22 mouse cellular contexts compared by ENCODE assay signal in the genomic region with DNA sequence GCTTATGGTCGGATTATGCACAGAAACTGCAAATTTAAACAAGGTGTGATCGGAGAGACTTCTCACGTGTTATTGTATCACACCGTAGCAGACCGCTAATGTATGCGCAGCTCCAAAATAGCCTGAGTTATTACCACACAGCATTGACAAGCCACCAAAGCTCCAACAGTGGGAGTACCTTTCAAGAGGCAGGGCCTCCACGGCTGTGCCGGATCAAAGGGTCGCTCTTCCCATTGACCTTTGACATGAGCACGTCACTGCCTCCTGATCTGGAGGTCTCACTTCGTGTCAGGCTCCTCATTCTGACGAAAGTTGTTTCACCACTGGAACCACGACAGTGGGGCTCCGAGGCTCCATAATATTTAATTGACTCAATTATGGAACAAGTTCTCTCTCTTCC. TPM values are rescaled to one million over a fixed set of nuclear protein-coding genes. Genes with fewer than 3 reads are reported as not detected.
DNase-seq lines count a peak whose midpoint lies in the region; ATAC-seq and TF ChIP-seq lines count a peak whose summit lies in the region.
"Had no signal": no experiment of that assay in that cellular context is flagged by ENCODE, and none has a peak within 500 bp of the region (broad histone marks: within the 10 kb centered on the region; RNA-seq: fewer than 3 reads in every experiment).

No protein-coding gene starts in this region.

- no peaks in the 10 kb centered on the region for H3K9me3 ChIP-seq in lung, embryonic 16.5 days (ENCODE audit: control insufficient read depth, low read length)
- H3K9me3 ChIP-seq in liver, embryonic 12.5 days (replicated peaks) = 0 out of 2 replicates have a peak, but pooled peaks cover under 1% of the 10 kb centered on the region
- H3K9me3 ChIP-seq in neural tube, embryonic 13.5 days = no peaks in the 10 kb centered on the region
- H3K9me3 ChIP-seq: heart, embryonic 10.5 days; limb, embryonic 13.5 days had no signal

- 61% methylated on average over 14 of the region's 14 CpGs for WGBS in lung, embryonic 16.5 days
- WGBS in lung, adult 2 months = 68% methylated on average over 14 of the region's 14 CpGs
- WGBS in liver, embryonic 12.5 days (ENCODE audit: insufficient replicate concordance) = 71% methylated on average over 14 of the region's 14 CpGs
- 25% methylated on average over 14 of the region's 14 CpGs for WGBS in neural tube, embryonic 13.5 days

- no peak for TF ChIP-seq CTCF in lung, adult 2 months (IDR thresholded peaks at IDR 0.05; ENCODE audit: insufficient read depth, low read length)

- no peak overlapping the region for H3K4me2 ChIP-seq in lung, embryonic 16.5 days (ENCODE audit: low read depth, low read length)
- no peak overlapping the region for H3K4me2 ChIP-seq in liver, embryonic 12.5 days
- no peak overlapping the region for H3K4me2 ChIP-seq in neural tube, embryonic 13.5 days
- H3K4me2 ChIP-seq: limb, embryonic 13.5 days; lung, embryonic 14.5 days had no signal

- no peak for DNase-seq in lung, adult 2 months
- DNase-seq in embryo, embryonic 10.5 days (ENCODE audit: low spot score) = peak; percentile 74
- DNase-seq in cerebellum, postnatal 14 days = no peak
- DNase-seq: cerebellum, adult 11 months; cerebellum, adult 9-11 months; gastrocnemius, postnatal 10 days; kidney, adult 9 months; kidney, postnatal 14 days; lung, embryonic 14.5 days; lung, postnatal 36 days; thymus, postnatal 25 days had no signal

- TF ChIP-seq POLR2A in lung, adult 2 months (IDR thresholded peaks at IDR 0.05; ENCODE audit: borderline replicate concordance, extremely low read depth, low read depth, low read length) = no peak

- H3K4me3 ChIP-seq in lung, embryonic 16.5 days (ENCODE audit: low read length) = no peak overlapping the region
- H3K4me3 ChIP-seq in lung, adult 2 months (replicated peaks; ENCODE audit: extremely low read depth, low read depth, low read length) = no peak overlapping the region
- H3K4me3 ChIP-seq in liver, embryonic 12.5 days = no peak overlapping the region
- H3K4me3 ChIP-seq in neural tube, embryonic 13.5 days = no peak overlapping the region
- H3K4me3 ChIP-seq: heart, embryonic 10.5 days; layer of hippocampus, adult 2 months; limb, embryonic 13.5 days; megakaryocyte, embryonic 14.5 days had no signal

- H3K27ac ChIP-seq in lung, embryonic 16.5 days (ENCODE audit: low read length) = no peak overlapping the region
- H3K27ac ChIP-seq in liver, embryonic 12.5 days = no peak overlapping the region
- H3K27ac ChIP-seq in neural tube, embryonic 13.5 days (replicated peaks) = no peak overlapping the region
- H3K27ac ChIP-seq: heart, embryonic 10.5 days; hindbrain, postnatal 0 days; layer of hippocampus, adult 2 months; limb, embryonic 13.5 days had no signal

- no peak overlapping the region for H3K9ac ChIP-seq in lung, embryonic 16.5 days (ENCODE audit: low read length)
- H3K9ac ChIP-seq in liver, embryonic 12.5 days = no peak overlapping the region
- no peak overlapping the region for H3K9ac ChIP-seq in neural tube, embryonic 13.5 days
- H3K9ac ChIP-seq: limb, embryonic 13.5 days; lung, embryonic 14.5 days had no signal

- ATAC-seq in lung, embryonic 16.5 days (ENCODE audit: low read depth) = 0 out of 2 replicates have a peak, but pooled peaks have one; percentile 15
- 0 out of 2 replicates have a peak, but pooled peaks have one; percentile 30 for ATAC-seq in liver, embryonic 12.5 days
- 0 out of 2 replicates have a peak, but pooled peaks have one; percentile 40 for ATAC-seq in neural tube, embryonic 13.5 days (ENCODE audit: low read depth)
- ATAC-seq in CD4-positive, CD25-positive, alpha-beta regulatory T cell, adult 4 months = no peak
- ATAC-seq: forebrain, embryonic 16.5 days; hindbrain, postnatal 0 days; intestine, embryonic 16.5 days had no signal

- no peaks in the 10 kb centered on the region for H3K27me3 ChIP-seq in lung, embryonic 16.5 days (ENCODE audit: control insufficient read depth, insufficient read depth, low read depth, low read length)
- H3K27me3 ChIP-seq in liver, embryonic 12.5 days (replicated peaks) = no peaks in the 10 kb centered on the region
- H3K27me3 ChIP-seq in neural tube, embryonic 13.5 days = no peaks in the 10 kb centered on the region
- H3K27me3 ChIP-seq: limb, embryonic 13.5 days had no signal

- peaks cover 23% of the 10 kb centered on the region for H3K4me1 ChIP-seq in lung, embryonic 16.5 days (replicated peaks; ENCODE audit: control insufficient read depth, insufficient read depth, low read length)
- H3K4me1 ChIP-seq in lung, adult 2 months (ENCODE audit: control insufficient read depth, insufficient read depth, low read length) = peaks cover 2% of the 10 kb centered on the region; the same call in 1 of the 2 replicates
- H3K4me1 ChIP-seq in liver, embryonic 12.5 days = peaks cover 20% of the 10 kb centered on the region; the same call in 1 of the 2 replicates
- peaks cover 13% of the 10 kb centered on the region for H3K4me1 ChIP-seq in neural tube, embryonic 13.5 days (replicated peaks)

- H3K36me3 ChIP-seq in lung, embryonic 16.5 days (ENCODE audit: control insufficient read depth, insufficient read depth, low read length) = no peaks in the 10 kb centered on the region
- H3K36me3 ChIP-seq in liver, embryonic 12.5 days = no peaks in the 10 kb centered on the region
- no peaks in the 10 kb centered on the region for H3K36me3 ChIP-seq in neural tube, embryonic 13.5 days
- H3K36me3 ChIP-seq: heart, embryonic 10.5 days; limb, embryonic 13.5 days had no signal

RNA-seq across cellular contexts. Expression of gene Sox5, which starts 24.4 kb away (rescaled TPM):
- 22.9 and 23.6 TPM in 2 replicates for polyA plus RNA-seq in lung, embryonic 16.5 days (2015; fragmentation: Nextera tagmentation; extraction: Ambion mirVana)
- 5.0 and 8.6 TPM in 2 replicates for polyA plus RNA-seq in lung, adult 2 months (2012; rRNA removed)
- polyA plus RNA-seq in liver, embryonic 12.5 days (2016; fragmentation: Nextera tagmentation; extraction: Ambion mirVana) = 5.9 and 6.2 TPM in 2 replicates
- 24.8 and 33.7 TPM in 2 replicates for polyA plus RNA-seq in neural tube, embryonic 13.5 days (2015; fragmentation: Nextera tagmentation; extraction: Ambion mirVana)
- under 1 TPM; 0.07 to 0.08 TPM for polyA plus RNA-seq in CD4-positive, CD25-positive, alpha-beta regulatory T cell, adult 4 months (2017; shearing (Covaris generic))
